Mouse (Mus musculus): ENCODE measurements around the gene Tlk2. TPM values are rescaled to one million over a fixed set of nuclear protein-coding genes. Genes with fewer than 3 reads are reported as not detected.

The Tlk2 gene
- polyA plus RNA-seq, 1 experiment from 2014 or later: 28.6 TPM

GRCm38 (mm10) chr11:105317769-105318168, 139.2 kb downstream of the Tlk2 start:
- WGBS: 91% methylated on average over 6 of the region's 6 CpGs
- Histone ChIP-seq H3K4me3 (ENCODE audit: low read depth, low read length) (no peak overlapping the region), H3K27ac (ENCODE audit: low read length) (no peak overlapping the region), H3K4me2 (replicated peaks; ENCODE audit: low read depth, low read length) (no peak overlapping the region), H3K4me1 (ENCODE audit: control insufficient read depth, insufficient read depth, low read length) (peaks cover 9% of the 10 kb centered on the region), H3K9ac (replicated peaks; ENCODE audit: low read depth, low read length) (no peak overlapping the region), H3K9me3 (ENCODE audit: control insufficient read depth, low read depth, low read length) (no peaks in the 10 kb centered on the region), H3K27me3 (ENCODE audit: control insufficient read depth, insufficient read depth, low read length) (no peaks in the 10 kb centered on the region), H3K36me3 (ENCODE audit: control insufficient read depth, insufficient read depth, low read length) (no peaks in the 10 kb centered on the region)
- ATAC-seq (ENCODE audit: insufficient number of reproducible peaks, insufficient read depth, low FRiP score, low read depth): no peak

- no peak overlapping the region for H3K4me3 ChIP-seq (ENCODE audit: low read depth, low read length)
- H3K4me2 ChIP-seq (replicated peaks; ENCODE audit: low read depth, low read length): no peak overlapping the region
- H3K27ac ChIP-seq (ENCODE audit: low read length): no peak overlapping the region
- H3K9me3 ChIP-seq (ENCODE audit: control insufficient read depth, low read depth, low read length): no peaks in the 10 kb centered on the region
- no peaks in the 10 kb centered on the region for H3K27me3 ChIP-seq (ENCODE audit: control insufficient read depth, insufficient read depth, low read length)
- no peak for ATAC-seq (ENCODE audit: insufficient number of reproducible peaks, insufficient read depth, low FRiP score, low read depth)
- WGBS: 75% methylated on average over 2 of the region's 2 CpGs
- no peak overlapping the region for H3K9ac ChIP-seq (replicated peaks; ENCODE audit: low read depth, low read length)
- no peaks in the 10 kb centered on the region for H3K4me1 ChIP-seq (ENCODE audit: control insufficient read depth, insufficient read depth, low read length)
- peaks cover 4% of the 10 kb centered on the region; the same call in 1 of the 2 replicates for H3K36me3 ChIP-seq (ENCODE audit: control insufficient read depth, insufficient read depth, low read length)
Observed at GRCm38 (mm10) chr11:105321090-105321489, 142.5 kb downstream of the Tlk2 start.

GRCm38 (mm10) chr11:105323530-105323929, 144.9 kb downstream of the Tlk2 start:
- no peak overlapping the region for H3K4me3 ChIP-seq (ENCODE audit: low read depth, low read length)
- 83% methylated on average over 5 of the region's 5 CpGs for WGBS
- H3K4me2 ChIP-seq (replicated peaks; ENCODE audit: low read depth, low read length): no peak overlapping the region
- no peaks in the 10 kb centered on the region for H3K27me3 ChIP-seq (ENCODE audit: control insufficient read depth, insufficient read depth, low read length)
- no peaks in the 10 kb centered on the region for H3K4me1 ChIP-seq (ENCODE audit: control insufficient read depth, insufficient read depth, low read length)
- H3K9me3 ChIP-seq (ENCODE audit: control insufficient read depth, low read depth, low read length): no peaks in the 10 kb centered on the region
- H3K27ac ChIP-seq (ENCODE audit: low read length): no peak overlapping the region
- H3K36me3 ChIP-seq (ENCODE audit: control insufficient read depth, insufficient read depth, low read length): peaks cover 8% of the 10 kb centered on the region; the same call in 1 of the 2 replicates
- ATAC-seq (ENCODE audit: insufficient number of reproducible peaks, insufficient read depth, low FRiP score, low read depth): no peak
- H3K9ac ChIP-seq (replicated peaks; ENCODE audit: low read depth, low read length): no peak overlapping the region

- H3K27ac ChIP-seq (ENCODE audit: low read length): no peak overlapping the region
- H3K4me2 ChIP-seq (replicated peaks; ENCODE audit: low read depth, low read length): no peak overlapping the region
- H3K4me3 ChIP-seq (ENCODE audit: low read depth, low read length): no peak overlapping the region
- peaks cover 11% of the 10 kb centered on the region for H3K36me3 ChIP-seq (ENCODE audit: control insufficient read depth, insufficient read depth, low read length)
- no peak overlapping the region for H3K9ac ChIP-seq (replicated peaks; ENCODE audit: low read depth, low read length)
- H3K4me1 ChIP-seq (ENCODE audit: control insufficient read depth, insufficient read depth, low read length): no peaks in the 10 kb centered on the region
- WGBS: 92% methylated on average over 3 of the region's 3 CpGs
- no peak for ATAC-seq (ENCODE audit: insufficient number of reproducible peaks, insufficient read depth, low FRiP score, low read depth)
- no peaks in the 10 kb centered on the region for H3K27me3 ChIP-seq (ENCODE audit: control insufficient read depth, insufficient read depth, low read length)
- H3K9me3 ChIP-seq (ENCODE audit: control insufficient read depth, low read depth, low read length): no peaks in the 10 kb centered on the region
Observed at GRCm38 (mm10) chr11:105327101-105327500, 148.5 kb downstream of the Tlk2 start.

DNA sequence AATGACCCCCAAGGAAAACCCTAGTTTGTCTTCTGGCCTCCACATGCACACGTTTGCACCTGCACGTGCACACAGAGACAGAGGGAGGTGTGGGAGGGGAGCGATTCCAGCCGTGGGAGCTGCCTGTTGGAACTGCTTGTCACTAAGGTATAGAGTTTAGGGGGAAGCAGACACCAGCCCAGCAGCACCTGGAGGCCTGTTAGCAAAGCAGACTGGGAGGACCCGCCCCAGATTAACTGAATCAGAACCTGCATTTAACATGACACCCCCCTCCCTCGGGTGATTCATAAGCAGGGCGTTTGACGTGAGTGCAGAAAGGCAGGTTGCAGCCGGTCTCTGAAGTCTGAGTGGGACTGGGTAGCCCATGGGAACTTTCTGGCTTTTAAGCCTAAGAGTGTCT, 151.4 kb downstream of the Tlk2 start:
- no peak overlapping the region for H3K27ac ChIP-seq (ENCODE audit: low read length)

GRCm38 (mm10) chr11:105331129-105331528, 152.5 kb downstream of the Tlk2 start:
- H3K4me2 ChIP-seq (replicated peaks; ENCODE audit: low read depth, low read length): no peak overlapping the region
- H3K9ac ChIP-seq (replicated peaks; ENCODE audit: low read depth, low read length): no peak overlapping the region
- 0 out of 2 replicates have a peak, but pooled peaks cover 3% of the 10 kb centered on the region for H3K4me1 ChIP-seq (ENCODE audit: control insufficient read depth, insufficient read depth, low read length)
- no peak overlapping the region for H3K4me3 ChIP-seq (ENCODE audit: low read depth, low read length)
- no peak overlapping the region for H3K27ac ChIP-seq (ENCODE audit: low read length)
- peaks cover 7% of the 10 kb centered on the region; the same call in 1 of the 2 replicates for H3K36me3 ChIP-seq (ENCODE audit: control insufficient read depth, insufficient read depth, low read length)
- H3K9me3 ChIP-seq (ENCODE audit: control insufficient read depth, low read depth, low read length): no peaks in the 10 kb centered on the region
- H3K27me3 ChIP-seq (ENCODE audit: control insufficient read depth, insufficient read depth, low read length): no peaks in the 10 kb centered on the region
- 91% methylated on average over 3 of the region's 3 CpGs for WGBS
- ATAC-seq (ENCODE audit: insufficient number of reproducible peaks, insufficient read depth, low FRiP score, low read depth): no peak

More for the DNA sequence above, 151.4 kb downstream of the Tlk2 start:
- H3K27me3 ChIP-seq (ENCODE audit: control insufficient read depth, insufficient read depth, low read length): no peaks in the 10 kb centered on the region
- H3K9me3 ChIP-seq (ENCODE audit: control insufficient read depth, low read depth, low read length): no peaks in the 10 kb centered on the region
- no peak for ATAC-seq (ENCODE audit: insufficient number of reproducible peaks, insufficient read depth, low FRiP score, low read depth)
- H3K9ac ChIP-seq (replicated peaks; ENCODE audit: low read depth, low read length): no peak overlapping the region
- peaks cover 11% of the 10 kb centered on the region for H3K36me3 ChIP-seq (ENCODE audit: control insufficient read depth, insufficient read depth, low read length)
- 59% methylated on average over 9 of the region's 9 CpGs for WGBS
- H3K4me2 ChIP-seq (replicated peaks; ENCODE audit: low read depth, low read length): no peak overlapping the region
- no peak overlapping the region for H3K4me3 ChIP-seq (ENCODE audit: low read depth, low read length)
- 0 out of 2 replicates have a peak, but pooled peaks cover 3% of the 10 kb centered on the region for H3K4me1 ChIP-seq (ENCODE audit: control insufficient read depth, insufficient read depth, low read length)

DNA sequence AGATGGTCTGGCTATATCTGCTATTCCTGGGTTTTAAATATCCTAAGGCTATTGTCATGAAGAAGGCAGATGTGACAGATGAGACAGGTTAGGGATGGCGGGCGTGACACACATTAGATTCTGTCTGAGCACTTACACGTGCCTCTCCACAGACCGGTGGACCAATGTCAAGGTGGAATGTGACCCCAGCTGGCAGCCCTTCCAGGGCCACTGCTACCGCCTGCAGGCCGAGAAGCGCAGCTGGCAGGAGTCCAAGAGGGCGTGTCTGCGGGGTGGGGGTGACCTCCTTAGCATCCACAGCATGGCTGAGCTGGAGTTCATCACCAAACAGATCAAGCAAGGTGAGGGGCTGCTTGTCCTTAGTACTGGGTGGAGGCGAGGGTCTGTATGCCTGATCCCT, 153.1 kb downstream of the Tlk2 start:
- Histone ChIP-seq H3K9me3 (ENCODE audit: control insufficient read depth, low read depth, low read length) (no peaks in the 10 kb centered on the region), H3K27me3 (ENCODE audit: control insufficient read depth, insufficient read depth, low read length) (no peaks in the 10 kb centered on the region), H3K4me1 (ENCODE audit: control insufficient read depth, insufficient read depth, low read length) (0 out of 2 replicates have a peak, but pooled peaks cover 3% of the 10 kb centered on the region), H3K36me3 (ENCODE audit: control insufficient read depth, insufficient read depth, low read length) (peaks cover 7% of the 10 kb centered on the region; the same call in 1 of the 2 replicates), H3K9ac (replicated peaks; ENCODE audit: low read depth, low read length) (no peak overlapping the region), H3K4me3 (ENCODE audit: low read depth, low read length) (no peak overlapping the region), H3K27ac (ENCODE audit: low read length) (no peak overlapping the region), H3K4me2 (replicated peaks; ENCODE audit: low read depth, low read length) (no peak overlapping the region)
- ATAC-seq (ENCODE audit: insufficient number of reproducible peaks, insufficient read depth, low FRiP score, low read depth): 0 out of 2 replicates have a peak, but pooled peaks have one; percentile 17
- WGBS: 28% methylated on average over 10 of the region's 10 CpGs

DNA sequence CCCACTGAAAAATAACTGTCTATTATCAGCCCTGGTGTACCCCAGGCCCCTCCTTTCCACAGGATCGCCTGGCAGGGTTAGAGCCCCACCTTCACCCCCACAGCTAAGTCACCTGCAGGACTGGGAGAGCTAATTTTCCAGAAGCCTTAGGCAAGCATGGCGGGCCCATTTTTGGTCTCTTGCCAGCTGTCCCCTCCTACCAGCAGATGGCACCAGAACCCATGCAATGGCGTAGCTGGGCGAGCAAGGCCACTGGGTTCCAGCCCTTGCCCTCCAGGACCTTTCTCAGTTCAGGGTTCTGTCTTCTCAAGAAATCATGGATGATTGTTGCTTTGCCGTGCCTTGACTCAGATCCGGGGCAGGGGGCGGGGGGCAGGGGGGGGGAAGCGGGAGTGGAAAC, 153.9 kb downstream of the Tlk2 start:
- peaks cover 7% of the 10 kb centered on the region; the same call in 1 of the 2 replicates for H3K36me3 ChIP-seq (ENCODE audit: control insufficient read depth, insufficient read depth, low read length)
- H3K9me3 ChIP-seq (ENCODE audit: control insufficient read depth, low read depth, low read length): no peaks in the 10 kb centered on the region
- 71% methylated on average over 8 of the region's 8 CpGs for WGBS

More for the DNA sequence above, 153.9 kb downstream of the Tlk2 start:
- Histone ChIP-seq H3K4me3 (ENCODE audit: low read depth, low read length) (no peak overlapping the region), H3K4me1 (ENCODE audit: control insufficient read depth, insufficient read depth, low read length) (0 out of 2 replicates have a peak, but pooled peaks cover 3% of the 10 kb centered on the region), H3K9ac (replicated peaks; ENCODE audit: low read depth, low read length) (no peak overlapping the region), H3K27me3 (ENCODE audit: control insufficient read depth, insufficient read depth, low read length) (no peaks in the 10 kb centered on the region), H3K27ac (ENCODE audit: low read length) (no peak overlapping the region), H3K4me2 (replicated peaks; ENCODE audit: low read depth, low read length) (no peak overlapping the region)
- ATAC-seq (ENCODE audit: insufficient number of reproducible peaks, insufficient read depth, low FRiP score, low read depth): no peak

Data from stomach, embryonic 14.5 days (tissue).